In the genomic region with DNA sequence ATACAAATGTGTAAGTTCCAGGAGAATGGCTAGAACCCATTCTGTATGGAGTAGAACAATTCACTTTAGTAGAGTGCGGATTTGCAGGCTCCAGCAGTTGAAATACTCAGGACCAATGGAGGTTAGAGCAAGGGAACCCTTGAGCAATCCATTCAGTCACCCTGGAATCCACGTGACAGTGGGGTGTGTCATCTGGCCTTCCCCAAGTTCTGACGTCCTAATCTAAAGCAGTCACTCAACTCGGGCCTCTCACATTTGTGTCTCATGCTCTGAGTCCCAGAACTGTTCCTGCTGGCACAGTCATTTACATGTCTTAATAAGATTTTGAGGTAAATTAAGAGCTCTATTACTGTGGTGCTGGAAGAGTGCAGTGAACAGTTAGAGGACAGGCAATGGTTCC, we compare ENCODE assay signal across 13 mouse cellular contexts. TPM values are rescaled to one million over a fixed set of nuclear protein-coding genes. Genes with fewer than 3 reads are reported as not detected.
"Had no signal": no experiment of that assay in that cellular context is flagged by ENCODE, and none has a peak within 500 bp of the region (broad histone marks: within the 10 kb centered on the region; RNA-seq: fewer than 3 reads in every experiment).

No protein-coding gene starts in this region.

- H3K4me1 ChIP-seq: liver, embryonic 13.5 days; lung, embryonic 15.5 days; megakaryocyte, embryonic 14.5 days had no signal

- H3K27ac ChIP-seq: layer of hippocampus, adult 2 months; liver, embryonic 13.5 days; lung, embryonic 15.5 days; macrophage; midbrain, embryonic 12.5 days had no signal

- H3K4me3 ChIP-seq: layer of hippocampus, adult 2 months; liver, embryonic 13.5 days; lung, embryonic 15.5 days; megakaryocyte, embryonic 14.5 days; midbrain, embryonic 12.5 days had no signal

- H3K36me3 ChIP-seq: liver, embryonic 13.5 days; lung, embryonic 15.5 days; midbrain, embryonic 12.5 days had no signal

- DNase-seq: kidney, postnatal 10 days; kidney, postnatal 4 days; liver; liver, embryonic 13.5 days; liver, postnatal 0 days; lung, postnatal 14 days; right cerebral cortex, postnatal 14 days; thymus, postnatal 14 days had no signal

- H3K27me3 ChIP-seq: liver, embryonic 13.5 days; lung, embryonic 15.5 days; megakaryocyte, embryonic 14.5 days; midbrain, embryonic 12.5 days had no signal

RNA-seq across cellular contexts. Expression of gene Col25a1, which starts 28.6 kb away (rescaled TPM):
- polyA plus RNA-seq: macrophage had no signal
